Mouse (Mus musculus) E14TG2a.4 (cell line): Measurements from ENCODE around the gene Gm5134.

ENCODE experiments used
- CTCF ChIP-seq: conservative IDR thresholded peaks from 2 replicates; pipeline ENCODE4 v1.5.1; 2014; ENCODE audit warnings: low read length
- NANOG ChIP-seq: IDR thresholded peaks from 2 replicates; pipeline ENCODE4 v1.6.1; 2014; ENCODE audit warnings: borderline replicate concordance, low read length, mixed read lengths
- POU5F1 ChIP-seq: IDR thresholded peaks from 2 replicates; pipeline ENCODE4 v1.6.1; 2014; ENCODE audit warnings: low read length, borderline replicate concordance

- TF ChIP-seq CTCF (no peak), NANOG (no peak), POU5F1 (no peak)
These were observed 92.4 kb downstream of the Gm5134 start for GRCm38 (mm10) chr10:76046754-76047153.
